Mouse (Mus musculus) leukemia stem cell, adult 10-12 weeks (primary cell): ENCODE measurements around the gene Grm7. TPM values are rescaled to one million over a fixed set of nuclear protein-coding genes. Genes with fewer than 3 reads are reported as not detected.

Experiments
- polyA plus RNA-seq: library from polyadenylated mRNA; stranded (reverse); fragments of >175 nt; gene quantifications from 2 replicates; pipeline ENCODE4 v1.2.3, GENCODE M21; 2012; ENCODE audit warnings: low replicate concordance

The Grm7 gene
- polyA plus RNA-seq = not detected in 2 replicates

GRCm38 (mm10) chr6:110645411-110646361, at the start of gene Grm7:
Gene Grm7 (plus strand): TSS chr6:110645581.

